Mouse (Mus musculus) stomach, postnatal 0 days (tissue): Measurements from ENCODE around the gene Ankrd13b.

ENCODE experiments used
- CTCF ChIP-seq: IDR thresholded peaks from 2 replicates; pipeline ENCODE4 v1.5.1; 2016; ENCODE audit warnings: antibody characterized with exemption, low read depth, mild to moderate bottlenecking, moderate library complexity
- EP300 ChIP-seq: optimal IDR thresholded peaks from 2 replicates; pipeline ENCODE3; 2016; ENCODE audit warnings: antibody characterized with exemption

DNA sequence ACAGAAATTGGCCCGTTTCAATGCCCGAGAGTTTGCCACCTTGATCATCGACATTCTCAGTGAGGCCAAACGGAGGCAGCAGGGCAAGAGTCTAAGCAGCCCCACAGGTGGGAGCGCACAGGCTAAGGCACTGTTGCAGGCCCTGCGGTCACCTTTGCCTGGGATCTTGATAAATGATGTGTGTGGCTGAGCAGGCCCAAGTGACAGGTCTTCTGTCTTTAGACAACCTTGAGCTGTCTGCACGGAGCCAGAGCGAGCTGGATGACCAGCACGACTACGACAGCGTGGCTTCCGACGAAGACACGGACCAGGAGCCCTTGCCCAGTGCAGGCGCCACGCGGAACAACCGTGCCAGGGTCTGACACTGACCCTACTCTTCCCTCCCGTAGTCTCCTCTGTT lies 14.9 kb upstream of the Ankrd13b start:
- TF ChIP-seq EP300 (no peak), CTCF (no peak)
